Mouse (Mus musculus) adrenal gland, postnatal 36 days (tissue): Measurements from ENCODE around the gene Exoc3l. TPM values are rescaled to one million over a fixed set of nuclear protein-coding genes. Genes with fewer than 3 reads are reported as not detected.
A peak's percentile ranks its signal among the peaks of the same experiment; 100 is the strongest.

Experiments used
- DNase-seq, 2 experiments: peaks; one replicate each; pipeline ENCODE4 v3.0.0; 2021; ENCODE audit warnings: mixed read lengths in 1 of 2
- long read RNA-seq, 2 experiments: library from polyadenylated mRNA; stranded (forward); transcript quantifications; one replicate each; pipeline ENCODE4 v2.0.0; 2021; ENCODE audit warnings: borderline sequencing depth in 2 of 2
- total RNA-seq, 2 experiments: library from RNA; stranded (reverse); gene quantifications; 2 replicates each; pipeline ENCODE4 v1.2.3; 2021

The Exoc3l gene
- total RNA-seq, result 10 to 100 TPM; 19.8 to 22.0 TPM
- long read RNA-seq, experiment 1, transcript Exoc3l-201 (14 exons, 2,497 nt), result major isoform, 12 of 40 reads
- long read RNA-seq, experiment 1, partial matches to known transcripts, result 4 of 40 reads
- long read RNA-seq, experiment 1, other reads (novel, unspliced or antisense), result 19 of 40 reads
- long read RNA-seq, experiment 2, transcript Exoc3l-201 (14 exons, 2,497 nt), result major isoform, 6 of 18 reads
- long read RNA-seq, experiment 2, partial matches to known transcripts, result 3 of 18 reads
- long read RNA-seq, experiment 2, other reads (novel, unspliced or antisense), result 6 of 18 reads

- peak; percentile 81 to 82 for DNase-seq
These were observed at the start of gene Exoc3l for GRCm38 (mm10) chr8:105295895-105296573. TSS of gene Exoc3l (minus strand) at chr8:105296101.

- DNase-seq, result peak; percentile 77 to 81
These were observed 49.4 kb upstream of the Exoc3l start for GRCm38 (mm10) chr8:105345061-105345975.

GRCm38 (mm10) chr8:105343791-105344574 is 48.1 kb upstream of the Exoc3l start:
- no peak for DNase-seq

- no peak for DNase-seq
These were observed 46.9 kb upstream of the Exoc3l start for GRCm38 (mm10) chr8:105342768-105343167.

- no peak for DNase-seq
These were observed 45.5 kb upstream of the Exoc3l start for GRCm38 (mm10) chr8:105341399-105341798.

GRCm38 (mm10) chr8:105339886-105340635 is 44.2 kb upstream of the Exoc3l start:
- peak; percentile 41 to 63 for DNase-seq

- DNase-seq, result no peak
These were observed 43.1 kb upstream of the Exoc3l start for GRCm38 (mm10) chr8:105338992-105339391.

- DNase-seq, result no peak
These were observed 40.7 kb upstream of the Exoc3l start for GRCm38 (mm10) chr8:105336373-105337130.

GRCm38 (mm10) chr8:105332523-105332922 is 36.6 kb upstream of the Exoc3l start:
- DNase-seq, result no peak

- DNase-seq, result no peak
These were observed 36.0 kb upstream of the Exoc3l start for GRCm38 (mm10) chr8:105331931-105332330.

GRCm38 (mm10) chr8:105331469-105331868 is 35.6 kb upstream of the Exoc3l start:
- DNase-seq, result no peak

GRCm38 (mm10) chr8:105330325-105330724 is 34.4 kb upstream of the Exoc3l start:
- no peak for DNase-seq

- no peak for DNase-seq
These were observed 31.1 kb upstream of the Exoc3l start for GRCm38 (mm10) chr8:105326968-105327367.

GRCm38 (mm10) chr8:105326141-105326672 is 30.3 kb upstream of the Exoc3l start, which contains the start of the genes Lrrc29 and Tmem208:
TSS of gene Lrrc29 (minus strand) at chr8:105326278.
TSS of gene Tmem208 (plus strand) at chr8:105326354.
- peak; percentile 98 for DNase-seq

- no peak for DNase-seq
These were observed 29.8 kb upstream of the Exoc3l start for GRCm38 (mm10) chr8:105325641-105326093.

- no peak for DNase-seq
These were observed 27.3 kb upstream of the Exoc3l start for GRCm38 (mm10) chr8:105323183-105323582.

GRCm38 (mm10) chr8:105318662-105319190 is 22.8 kb upstream of the Exoc3l start:
- DNase-seq, result no peak

- DNase-seq, result peak in 1 of 2 experiments; percentile 53
These were observed 22.0 kb upstream of the Exoc3l start for GRCm38 (mm10) chr8:105317941-105318340.

- DNase-seq, result no peak
These were observed 19.3 kb upstream of the Exoc3l start for GRCm38 (mm10) chr8:105315073-105315769.
